Mouse (Mus musculus): ENCODE results near the gene Pklr.

GRCm38 (mm10) chr3:89177242-89178106, 41.5 kb downstream of the Pklr start, which contains the start of gene Scamp3:
- TF ChIP-seq CTCF (conservative IDR thresholded peaks at IDR 0.05; ENCODE audit: low read length) (0 out of 2 replicates have a peak, but pooled peaks have one; percentile 0), POU5F1 (IDR thresholded peaks at IDR 0.05; ENCODE audit: borderline replicate concordance, low read length) (no peak), NANOG (IDR thresholded peaks at IDR 0.05; ENCODE audit: borderline replicate concordance, low read length) (no peak)

All from E14TG2a.4 (cell line).